Mouse (Mus musculus) thymus, adult 2 months (tissue): ENCODE results near the gene Arx. TPM values are rescaled to one million over a fixed set of nuclear protein-coding genes. Genes with fewer than 3 reads are reported as not detected.

Source experiments
- DNase-seq: peaks from one replicate; pipeline ENCODE4 v3.0.0; 2021
- H3K27ac ChIP-seq: fragments of 200-500 bp; 2 replicates; pipeline ENCODE4 v1.5.1; 2012; ENCODE audit warnings: low read length, control low read depth; ENCODE audit not compliant: control insufficient read depth, insufficient read depth
- H3K27me3 ChIP-seq: fragments of 200-500 bp; 2 replicates; pipeline ENCODE4 v1.6.1; 2012; ENCODE audit warnings: mild to moderate bottlenecking, low read length, moderate library complexity, mixed read lengths; ENCODE audit not compliant: control insufficient read depth, insufficient read depth
- H3K36me3 ChIP-seq: fragments of 200-500 bp; 2 replicates; pipeline ENCODE4 v1.6.1; 2012; ENCODE audit warnings: mild to moderate bottlenecking, low read length, moderate library complexity; ENCODE audit not compliant: control insufficient read depth, insufficient read depth
- H3K4me1 ChIP-seq: fragments of 200-500 bp; replicated peaks from 2 replicates; pipeline ENCODE4 v1.6.1; 2012; ENCODE audit warnings: low read length; ENCODE audit not compliant: control insufficient read depth, insufficient read depth
- H3K4me3 ChIP-seq: fragments of 200-500 bp; 2 replicates; pipeline ENCODE4 v1.5.1; 2012; ENCODE audit warnings: mild to moderate bottlenecking, low read length, control low read depth, moderate library complexity; ENCODE audit not compliant: control insufficient read depth, insufficient read depth
- CTCF ChIP-seq: fragments of 200-500 bp; IDR thresholded peaks from 2 replicates; pipeline ENCODE4 v1.5.1; 2012; ENCODE audit warnings: mild to moderate bottlenecking, control low read depth, low read length, moderate library complexity, borderline replicate concordance; ENCODE audit not compliant: control insufficient read depth, poor library complexity, insufficient read depth; ENCODE audit errors: extremely low read depth
- POLR2A ChIP-seq: fragments of 200-500 bp; IDR thresholded peaks from 2 replicates; pipeline ENCODE4 v1.6.1; 2012; ENCODE audit warnings: mild to moderate bottlenecking, low read length, control low read depth, moderate library complexity; ENCODE audit not compliant: control insufficient read depth, poor library complexity, insufficient read depth; ENCODE audit errors: extremely low read depth
- WGBS: fragments of 180-500 bp; shearing (Covaris S2); methylation state at CpG from one replicate; pipeline ENCODE4 v1.1.7; 2018; 5-methylcytosine and 5-hydroxymethylcytosine counted together
- polyA plus RNA-seq: library from polyadenylated mRNA; depleted of rRNA; stranded (reverse); fragments of >200 nt; gene quantifications from 2 replicates; pipeline ENCODE4 v1.2.3, GENCODE M21; 2012

The Arx gene
- polyA plus RNA-seq, 1 experiment = not detected

DNA sequence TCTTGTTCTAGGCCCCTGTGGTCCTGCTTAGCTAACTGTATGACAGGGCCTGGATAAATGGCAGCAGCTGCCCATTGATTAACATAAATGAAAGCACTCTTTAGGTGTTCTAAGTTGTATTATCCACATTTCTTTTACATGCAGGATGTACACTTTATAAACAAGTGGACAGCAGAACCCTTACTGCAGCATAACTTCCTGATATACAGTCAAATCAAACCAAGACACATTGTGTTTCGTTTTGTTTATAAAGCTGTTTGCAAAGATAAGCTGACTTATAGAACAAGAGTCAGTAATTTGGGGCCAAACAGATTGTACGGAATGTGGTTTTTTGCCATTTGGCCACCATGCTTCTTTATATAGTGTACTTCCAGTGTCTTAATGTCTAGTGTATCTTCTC is 33.7 kb downstream of the Arx start:
- no peaks in the 10 kb centered on the region for H3K36me3 ChIP-seq
- no peak for DNase-seq
- no peak for TF ChIP-seq CTCF
- TF ChIP-seq POLR2A = no peak
- WGBS = 97% methylated on average over 2 of the region's 2 CpGs
- no peaks in the 10 kb centered on the region for H3K4me1 ChIP-seq
- no peak overlapping the region for H3K4me3 ChIP-seq
- H3K27me3 ChIP-seq = no peaks in the 10 kb centered on the region
- H3K27ac ChIP-seq = no peak overlapping the region

GRCm38 (mm10) chrX:93321336-93321735 is 35.1 kb downstream of the Arx start:
- Histone ChIP-seq H3K4me1 (no peaks in the 10 kb centered on the region), H3K36me3 (no peaks in the 10 kb centered on the region), H3K27ac (no peak overlapping the region), H3K27me3 (no peaks in the 10 kb centered on the region), H3K4me3 (no peak overlapping the region)
- WGBS = 94% methylated on average over 1 of the region's 1 CpGs
- no peak for TF ChIP-seq POLR2A
- no peak for TF ChIP-seq CTCF
- no peak for DNase-seq
